Mouse (Mus musculus): ENCODE data around the gene Naif1. TPM values are rescaled to one million over a fixed set of nuclear protein-coding genes. Genes with fewer than 3 reads are reported as not detected.
A peak's percentile ranks its signal among the peaks of the same experiment; 100 is the strongest.

Naif1 gene
- polyA plus RNA-seq, 1 experiment from 2014 or later: 5.7 TPM

DNA sequence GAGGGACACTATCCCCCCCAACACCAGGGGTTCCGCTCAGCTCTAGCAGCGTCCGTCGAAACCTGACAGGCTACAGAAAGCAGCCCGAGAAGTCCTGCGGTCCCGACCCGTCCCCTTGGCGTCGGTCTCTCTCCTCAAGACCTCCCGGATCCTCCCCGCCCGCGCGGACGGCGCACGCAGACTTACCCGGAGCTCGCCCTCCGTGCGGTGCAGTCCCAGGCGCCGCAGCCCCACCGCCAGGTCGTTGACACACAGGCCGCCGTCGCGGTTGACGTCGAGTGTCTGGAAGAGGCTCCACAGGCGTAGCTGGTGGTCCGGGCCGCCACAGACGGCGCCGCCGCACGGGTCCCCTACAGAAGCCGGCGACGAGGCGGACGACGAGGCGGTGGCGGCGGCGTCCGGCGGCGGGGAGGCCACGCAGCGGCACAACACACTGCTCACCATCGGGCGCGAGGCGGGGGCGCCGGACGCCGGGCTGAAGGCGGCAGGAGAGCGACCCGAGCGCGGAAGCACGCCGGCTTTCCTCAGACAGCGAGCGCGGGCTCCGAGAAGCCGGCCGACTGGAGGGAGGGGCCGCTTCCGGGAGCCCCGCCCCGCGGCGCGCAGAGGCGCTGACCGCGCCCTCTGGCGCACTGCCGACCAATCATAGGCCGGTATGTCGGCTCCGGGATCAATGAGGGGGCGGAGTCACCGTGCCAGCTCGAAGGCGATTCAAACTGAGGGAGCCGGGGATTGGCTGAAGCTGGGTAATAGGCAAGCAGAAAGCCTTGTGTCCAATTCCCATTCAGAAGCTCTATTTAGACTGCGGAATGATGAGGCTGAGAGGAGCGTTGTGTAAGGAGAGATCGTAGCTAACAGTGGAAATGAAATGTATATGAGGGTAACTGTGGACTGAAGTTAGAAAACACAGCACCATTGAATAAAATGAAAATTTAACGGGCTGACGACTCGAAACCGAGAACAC, 906 bp downstream of the Naif1 start, which contains the start of gene Slc25a25:
Slc25a25 (minus strand) TSS at position 565 of the 964 bp plus-strand sequence.
- no peaks in the 10 kb centered on the region for H3K27me3 ChIP-seq (replicated peaks)
- no peaks in the 10 kb centered on the region for H3K9me3 ChIP-seq
- no peaks in the 10 kb centered on the region for H3K36me3 ChIP-seq (replicated peaks)
- peak within 1 kb of the TSS; percentile 64 for H3K9ac ChIP-seq
- H3K4me2 ChIP-seq: peak within 1 kb of the TSS; percentile 64
- H3K4me1 ChIP-seq: peaks cover 46% of the 10 kb centered on the region
- under 1% methylated on average over 100 of the region's 103 CpGs for WGBS
- H3K27ac ChIP-seq: peak within 1 kb of the TSS; percentile 95
- peak within 1 kb of the TSS; percentile 65 for H3K4me3 ChIP-seq
- ATAC-seq (replicated peaks): peak; percentile 94

DNA sequence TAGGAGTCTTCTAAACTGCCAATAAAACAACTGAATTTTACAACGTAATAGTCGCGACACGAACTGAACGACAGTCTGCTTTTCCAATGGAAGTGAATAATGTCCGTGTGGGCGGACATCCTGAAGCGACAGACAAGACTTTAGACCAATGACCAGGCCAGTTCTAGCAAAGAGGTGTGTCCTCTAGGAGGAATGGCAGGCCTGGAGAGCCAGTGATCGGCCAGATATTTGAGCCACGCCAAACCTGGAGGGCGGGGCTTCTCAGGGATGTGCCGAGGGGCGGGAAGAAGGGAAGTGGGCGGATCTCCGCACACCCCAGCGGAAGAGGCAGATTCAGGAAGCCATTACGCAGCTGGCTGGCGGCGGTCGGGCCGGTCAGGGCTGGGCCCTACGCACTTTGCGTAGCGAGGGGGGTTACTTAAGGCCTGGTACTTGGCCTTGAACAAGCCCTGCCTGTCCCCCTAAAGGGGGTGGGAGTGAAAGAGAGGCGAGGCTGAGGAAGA, 1.7 kb downstream of the Naif1 start:
- under 1% methylated on average over 25 of the region's 25 CpGs for WGBS
- Histone ChIP-seq H3K36me3 (replicated peaks) (no peaks in the 10 kb centered on the region), H3K4me3 (peak overlapping the region; percentile 65), H3K9ac (peak overlapping the region; percentile 40; the same call in 1 of the 2 replicates), H3K27ac (peak overlapping the region; percentile 95), H3K4me1 (peaks cover 46% of the 10 kb centered on the region), H3K9me3 (no peaks in the 10 kb centered on the region), H3K4me2 (peak overlapping the region; percentile 64), H3K27me3 (replicated peaks) (no peaks in the 10 kb centered on the region)
- peak; percentile 96 for ATAC-seq (replicated peaks)

DNA sequence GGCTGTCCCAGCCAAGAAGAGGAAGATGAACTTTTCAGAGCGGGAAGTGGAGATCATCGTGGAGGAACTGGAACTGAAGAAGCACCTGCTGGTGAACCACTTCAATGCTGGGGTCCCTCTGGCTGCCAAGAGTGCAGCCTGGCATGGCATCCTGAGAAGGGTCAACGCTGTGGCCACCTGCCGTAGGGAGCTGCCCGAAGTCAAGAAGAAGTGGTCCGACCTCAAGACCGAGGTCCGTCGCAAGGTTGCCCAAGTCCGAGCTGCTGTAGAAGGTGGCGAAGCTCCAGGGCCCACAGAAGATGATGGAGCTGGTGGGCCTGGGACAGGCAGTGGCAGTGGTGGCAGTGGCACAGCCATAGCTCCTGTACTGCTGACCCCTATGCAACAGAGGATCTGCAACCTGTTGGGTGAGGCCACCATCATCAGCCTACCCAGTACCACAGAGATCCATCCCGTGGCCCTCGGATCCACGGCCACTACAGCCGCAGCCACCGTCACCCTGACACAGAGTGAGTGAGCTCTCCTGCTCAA, 2.2 kb downstream of the Naif1 start:
- 95% methylated on average over 16 of the region's 16 CpGs for WGBS
- Histone ChIP-seq H3K36me3 (replicated peaks) (no peaks in the 10 kb centered on the region), H3K4me3 (peak overlapping the region; percentile 65), H3K4me1 (peaks cover 43% of the 10 kb centered on the region), H3K4me2 (peak overlapping the region; percentile 45), H3K9ac (no peak overlapping the region), H3K27ac (peak overlapping the region; percentile 95), H3K27me3 (replicated peaks) (no peaks in the 10 kb centered on the region), H3K9me3 (no peaks in the 10 kb centered on the region)
- no peak for ATAC-seq (replicated peaks)

DNA sequence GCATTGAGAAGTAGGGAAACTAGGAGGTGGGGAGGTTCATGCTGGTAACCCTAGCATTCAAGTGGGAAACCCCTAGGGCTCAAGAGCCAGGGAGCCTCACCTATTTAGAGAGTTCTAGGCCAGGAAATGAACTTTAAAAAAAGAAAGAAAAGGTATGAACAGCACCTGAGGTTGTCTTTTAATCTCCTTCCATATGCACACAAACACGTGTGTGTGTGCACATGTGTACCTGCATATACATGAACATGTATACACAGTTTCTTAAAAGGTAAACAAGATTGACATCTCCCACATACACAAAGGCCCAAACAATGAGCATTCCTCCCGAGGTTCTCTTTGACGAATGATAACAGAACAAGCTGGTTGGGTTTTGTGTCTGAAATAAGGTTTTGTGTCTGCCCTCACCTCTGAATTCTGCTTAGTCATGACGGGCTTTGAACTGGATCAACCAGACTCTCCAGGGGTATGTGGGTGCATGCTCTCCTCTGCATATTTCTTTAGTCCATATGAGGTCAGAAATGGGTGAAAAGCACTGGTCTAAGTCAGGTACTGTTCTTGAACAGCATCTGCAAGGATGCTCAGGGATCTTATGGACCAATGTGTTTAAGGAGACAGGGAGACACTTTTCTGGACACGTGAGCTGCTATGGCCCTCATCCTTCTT, 3.5 kb downstream of the Naif1 start:
- Histone ChIP-seq H3K9ac (no peak overlapping the region), H3K4me1 (peaks cover 38% of the 10 kb centered on the region), H3K4me2 (no peak overlapping the region), H3K4me3 (no peak overlapping the region), H3K27ac (no peak overlapping the region), H3K27me3 (replicated peaks) (no peaks in the 10 kb centered on the region), H3K36me3 (replicated peaks) (no peaks in the 10 kb centered on the region), H3K9me3 (no peaks in the 10 kb centered on the region)
- no peak for ATAC-seq (replicated peaks)
- WGBS: 86% methylated on average over 5 of the region's 5 CpGs

DNA sequence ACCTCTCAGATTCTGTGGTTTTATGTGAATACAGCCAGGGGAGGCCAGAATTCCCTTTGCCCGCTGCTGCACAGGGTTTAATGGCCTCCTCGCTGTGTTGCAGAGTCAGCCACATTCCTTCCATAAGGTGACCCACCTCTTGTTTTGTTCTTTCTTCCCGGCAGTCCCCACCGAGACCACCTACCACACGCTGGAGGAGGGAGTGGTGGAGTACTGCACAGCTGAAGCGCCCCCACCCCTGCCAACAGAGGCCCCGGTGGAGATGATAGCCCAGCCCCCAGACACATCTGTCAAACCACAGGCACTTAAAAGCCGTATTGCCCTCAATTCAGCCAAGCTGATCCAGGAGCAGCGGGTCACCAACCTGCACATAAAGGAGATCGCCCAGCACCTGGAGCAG, 4.4 kb downstream of the Naif1 start:
- Histone ChIP-seq H3K27me3 (replicated peaks) (no peaks in the 10 kb centered on the region), H3K4me1 (peaks cover 33% of the 10 kb centered on the region), H3K27ac (no peak overlapping the region), H3K9me3 (no peaks in the 10 kb centered on the region), H3K4me2 (no peak overlapping the region), H3K9ac (no peak overlapping the region), H3K4me3 (no peak overlapping the region), H3K36me3 (replicated peaks) (no peaks in the 10 kb centered on the region)
- no peak for ATAC-seq (replicated peaks)
- WGBS: 87% methylated on average over 10 of the region's 10 CpGs

DNA sequence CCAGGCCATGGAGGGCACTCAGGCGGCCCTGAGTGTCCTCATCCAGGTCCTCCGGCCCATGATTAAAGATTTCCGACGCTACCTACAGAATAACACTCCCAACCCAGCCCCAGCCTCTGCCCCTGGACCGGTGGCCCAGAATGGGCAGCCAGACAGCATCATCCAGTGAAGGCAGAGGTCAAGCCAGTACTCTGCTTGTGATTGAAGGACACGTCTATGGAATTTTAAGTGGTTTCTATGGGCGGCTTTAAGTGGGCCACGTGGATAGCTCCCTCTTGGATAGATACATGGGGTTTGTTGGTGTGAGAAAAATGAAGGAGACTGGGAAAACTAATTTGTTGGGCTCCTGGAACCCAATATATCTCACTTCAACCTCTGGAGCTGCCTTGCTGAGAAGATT, 4.8 kb downstream of the Naif1 start:
- 93% methylated on average over 8 of the region's 8 CpGs for WGBS
- Histone ChIP-seq H3K4me1 (peaks cover 28% of the 10 kb centered on the region), H3K4me2 (no peak overlapping the region), H3K27me3 (replicated peaks) (no peaks in the 10 kb centered on the region), H3K4me3 (no peak overlapping the region), H3K9ac (no peak overlapping the region), H3K36me3 (replicated peaks) (no peaks in the 10 kb centered on the region), H3K27ac (no peak overlapping the region), H3K9me3 (no peaks in the 10 kb centered on the region)
- no peak for ATAC-seq (replicated peaks)

DNA sequence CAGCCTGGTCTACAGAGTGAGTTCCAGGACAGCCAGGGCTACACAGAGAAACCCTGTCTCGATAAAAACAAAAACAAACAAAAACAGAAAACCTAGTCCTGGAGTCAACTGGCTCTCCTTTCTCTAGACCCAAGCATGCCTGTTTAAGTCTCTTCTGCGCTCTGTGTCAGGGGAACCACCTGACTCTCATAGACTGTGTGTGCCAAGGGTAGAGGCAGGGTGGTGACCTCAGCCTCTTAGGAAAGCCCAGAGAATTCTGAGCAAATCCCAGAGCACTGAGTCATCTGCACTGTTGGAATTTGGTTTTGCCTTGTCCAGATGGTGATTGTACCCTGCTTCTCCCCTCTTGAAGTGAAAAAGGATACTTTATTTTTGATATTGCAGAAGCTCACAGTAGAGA, 8.0 kb downstream of the Naif1 start:
- Histone ChIP-seq H3K4me3 (no peak overlapping the region), H3K27me3 (replicated peaks) (no peaks in the 10 kb centered on the region), H3K4me1 (0 out of 2 replicates have a peak, but pooled peaks cover 9% of the 10 kb centered on the region), H3K9me3 (no peaks in the 10 kb centered on the region), H3K27ac (no peak overlapping the region), H3K36me3 (replicated peaks) (no peaks in the 10 kb centered on the region), H3K4me2 (no peak overlapping the region), H3K9ac (no peak overlapping the region)
- WGBS: 85% methylated on average over 2 of the region's 2 CpGs
- no peak for ATAC-seq (replicated peaks)

DNA sequence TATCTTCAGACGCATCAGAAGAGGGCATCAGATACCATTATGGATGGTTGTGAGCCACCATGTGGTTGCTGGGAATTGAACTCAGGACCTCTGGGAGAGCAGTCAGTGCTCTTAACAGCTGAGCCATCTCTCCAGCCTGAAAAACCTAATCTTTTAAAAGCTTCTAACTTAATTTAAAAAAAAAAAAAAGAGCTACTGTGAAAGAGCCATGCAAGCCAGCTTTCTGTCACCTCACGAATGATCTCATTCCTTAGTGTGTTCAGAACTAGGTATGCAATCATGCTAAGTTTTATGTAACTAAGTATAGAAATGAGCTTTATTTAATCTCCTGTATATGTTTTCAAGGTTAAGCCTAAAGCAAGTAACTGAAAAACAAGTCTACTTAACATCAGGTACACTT, 9.4 kb downstream of the Naif1 start:
- Histone ChIP-seq H3K9me3 (no peaks in the 10 kb centered on the region), H3K4me2 (no peak overlapping the region), H3K27ac (no peak overlapping the region), H3K9ac (no peak overlapping the region), H3K27me3 (replicated peaks) (no peaks in the 10 kb centered on the region), H3K36me3 (replicated peaks) (no peaks in the 10 kb centered on the region), H3K4me3 (no peak overlapping the region), H3K4me1 (no peaks in the 10 kb centered on the region)
- 98% methylated on average over 2 of the region's 2 CpGs for whole genome bisulfite sequencing
- ATAC-seq (replicated peaks): no peak

DNA sequence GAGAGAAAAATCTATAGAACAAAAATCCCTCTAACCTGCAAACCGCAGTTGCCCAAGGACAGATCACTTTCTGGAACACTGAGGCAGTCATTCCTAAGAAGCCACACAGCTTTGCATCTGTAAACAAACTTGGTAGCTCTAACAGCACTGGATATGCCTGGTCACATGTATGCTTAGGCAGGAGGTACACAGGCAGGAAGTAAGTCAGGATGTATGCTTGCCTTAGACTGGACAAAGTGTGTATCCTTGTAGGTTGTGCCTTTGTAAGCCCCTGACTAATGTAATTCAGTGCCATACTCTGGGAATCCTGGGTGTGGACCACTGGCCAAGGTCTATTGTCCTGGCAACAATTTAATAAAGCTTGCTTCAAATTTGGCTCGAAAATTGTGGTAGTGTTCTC, 13.5 kb downstream of the Naif1 start:
- H3K27ac ChIP-seq: no peak overlapping the region
- WGBS: 70% methylated on average over 2 of the region's 2 CpGs
- ATAC-seq (replicated peaks): no peak
- no peaks in the 10 kb centered on the region for H3K27me3 ChIP-seq (replicated peaks)
- H3K9me3 ChIP-seq: no peaks in the 10 kb centered on the region
- no peaks in the 10 kb centered on the region for H3K36me3 ChIP-seq (replicated peaks)
- no peak overlapping the region for H3K4me3 ChIP-seq
- H3K9ac ChIP-seq: no peak overlapping the region
- H3K4me1 ChIP-seq: no peaks in the 10 kb centered on the region
- no peak overlapping the region for H3K4me2 ChIP-seq

DNA sequence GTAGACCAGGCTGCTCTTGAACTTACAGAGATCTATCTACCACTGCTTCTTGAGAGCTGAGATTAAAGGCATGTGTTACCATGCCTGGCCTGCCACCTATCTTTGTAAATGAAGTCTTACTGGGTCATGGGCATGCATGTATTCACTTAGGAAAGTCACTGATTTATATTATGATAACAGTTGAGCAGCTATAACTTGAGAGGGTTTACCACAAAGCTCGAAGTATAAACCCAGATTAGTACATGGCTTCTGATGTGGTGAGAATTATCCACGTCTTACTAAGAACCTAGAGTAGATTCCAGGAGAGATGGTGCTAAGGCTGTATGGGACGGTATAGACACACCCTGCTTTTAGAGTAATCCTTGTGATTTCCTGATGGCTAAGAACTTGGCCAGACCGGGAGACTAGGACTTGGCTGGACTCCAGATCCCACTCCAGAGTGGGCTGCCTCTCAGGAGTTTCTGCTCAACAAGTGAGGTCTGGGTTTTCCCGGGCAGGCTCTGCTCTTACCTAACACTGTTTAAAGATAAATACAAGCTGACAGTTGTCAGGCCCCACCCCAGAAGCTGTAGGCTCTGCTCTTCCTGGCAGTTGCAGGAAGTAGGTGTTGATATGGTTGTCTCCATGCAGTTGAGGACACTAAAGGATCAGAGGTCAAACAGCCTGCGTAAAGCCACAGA, 14.1 kb downstream of the Naif1 start:
- Histone ChIP-seq H3K9ac (no peak overlapping the region), H3K4me1 (no peaks in the 10 kb centered on the region), H3K27me3 (replicated peaks) (no peaks in the 10 kb centered on the region), H3K4me3 (no peak overlapping the region), H3K4me2 (no peak overlapping the region), H3K27ac (no peak overlapping the region), H3K9me3 (no peaks in the 10 kb centered on the region), H3K36me3 (replicated peaks) (no peaks in the 10 kb centered on the region)
- 79% methylated on average over 6 of the region's 6 CpGs for WGBS
- ATAC-seq (replicated peaks): no peak

DNA sequence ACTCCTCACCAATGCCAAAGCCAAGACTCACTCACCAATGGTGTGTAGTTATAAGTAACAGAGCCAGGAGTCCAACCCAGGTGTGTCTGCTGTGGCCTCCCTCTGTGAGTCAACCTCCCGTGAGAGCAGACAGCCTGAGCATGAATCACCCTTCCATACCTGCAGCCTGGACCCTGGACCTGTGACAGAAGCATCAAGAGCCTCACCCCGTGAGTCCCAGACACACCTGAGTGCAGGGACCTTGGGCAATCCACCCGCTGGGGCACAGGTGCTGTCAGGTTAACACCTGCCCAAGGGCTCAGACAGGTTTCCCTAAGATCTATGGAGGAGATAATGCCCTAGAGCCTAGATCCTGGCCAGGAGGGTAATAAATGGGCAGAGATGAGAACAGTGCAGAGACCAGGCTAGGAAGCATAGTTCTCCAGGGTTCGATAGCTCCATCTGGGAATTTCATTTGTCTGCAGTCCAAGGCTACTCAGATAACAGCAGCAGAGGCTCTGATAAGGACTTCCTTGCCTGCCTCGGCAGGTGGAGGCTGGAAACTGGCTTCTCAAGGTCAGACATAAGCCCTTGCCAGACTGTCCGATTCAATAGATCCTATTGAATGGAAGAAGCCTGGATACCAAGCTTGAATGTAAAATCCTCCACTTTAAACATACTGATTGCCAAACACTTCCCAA, 20.9 kb downstream of the Naif1 start:
- Histone ChIP-seq H3K36me3 (replicated peaks) (no peaks in the 10 kb centered on the region), H3K27me3 (replicated peaks) (no peaks in the 10 kb centered on the region), H3K27ac (no peak overlapping the region), H3K9me3 (no peaks in the 10 kb centered on the region), H3K4me3 (no peak overlapping the region), H3K4me2 (no peak overlapping the region), H3K4me1 (no peaks in the 10 kb centered on the region), H3K9ac (no peak overlapping the region)
- no peak for ATAC-seq (replicated peaks)
- 90% methylated on average over 6 of the region's 6 CpGs for WGBS
